Mouse (Mus musculus) monocyte, adult 2 months (primary cell): Measurements from ENCODE around the gene 4930432K21Rik.
A peak's percentile ranks its signal among the peaks of the same experiment; 100 is the strongest.

Source experiments
- DNase-seq, 2 experiments: peaks; one replicate each; pipeline ENCODE4 v3.0.0; 2022; ENCODE audit warnings: low spot score in 2 of 2, low read depth in 1 of 2

The 4930432K21Rik gene

DNA sequence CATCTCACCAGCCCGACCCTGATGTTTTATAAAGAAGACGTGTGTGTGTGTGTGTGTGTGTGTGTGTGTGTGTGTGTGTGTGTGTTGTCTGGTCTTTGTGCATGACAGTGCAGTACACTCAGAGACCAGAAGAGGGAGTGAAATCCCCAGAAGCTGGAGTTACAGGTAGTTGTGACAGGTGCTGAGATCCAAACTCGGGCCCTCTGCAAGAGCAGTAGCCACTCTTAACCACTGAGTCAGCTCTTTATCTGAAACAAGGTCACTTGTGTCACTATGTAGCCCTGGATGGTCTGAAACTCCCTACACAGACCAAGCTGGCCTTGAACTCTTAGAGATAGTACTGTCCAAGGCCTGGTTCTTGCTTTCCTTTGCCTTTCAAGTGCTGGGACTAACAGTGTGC is 58.8 kb downstream of the 4930432K21Rik start:
- DNase-seq = no peak

- peak in 1 of 2 experiments; percentile 67 for DNase-seq
Measured at GRCm38 (mm10) chr8:84207811-84208210, 60.0 kb downstream of the 4930432K21Rik start.

GRCm38 (mm10) chr8:84208381-84209380 is 60.9 kb downstream of the 4930432K21Rik start:
- no peak for DNase-seq

- DNase-seq = peak in 1 of 2 experiments; percentile 75
Measured at GRCm38 (mm10) chr8:84210167-84210791, 62.5 kb downstream of the 4930432K21Rik start.

DNA sequence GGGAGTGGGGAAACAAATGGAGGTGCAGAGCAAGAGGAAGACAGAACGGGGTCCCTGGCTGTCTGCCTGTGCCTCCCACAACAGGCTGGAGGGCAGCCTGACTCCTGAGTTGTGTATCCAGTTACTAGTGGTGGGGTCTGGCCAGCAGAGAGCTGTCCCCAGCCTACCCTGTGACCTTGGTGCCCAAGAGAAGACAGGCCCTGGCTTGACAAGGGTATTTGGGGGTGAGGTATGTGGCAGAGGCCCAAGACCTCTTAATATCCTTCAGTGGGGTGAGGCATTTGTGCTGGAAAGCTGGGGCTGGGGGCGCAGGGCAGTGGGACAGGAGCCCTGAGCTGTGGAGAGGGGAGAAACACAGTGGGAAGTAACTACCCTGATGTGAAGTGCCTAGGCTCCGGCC is 63.4 kb downstream of the 4930432K21Rik start:
- DNase-seq = no peak

GRCm38 (mm10) chr8:84211881-84212563 is 64.2 kb downstream of the 4930432K21Rik start:
- no peak for DNase-seq

GRCm38 (mm10) chr8:84213277-84213676 is 65.5 kb downstream of the 4930432K21Rik start:
- DNase-seq = no peak

GRCm38 (mm10) chr8:84217206-84217605 is 69.4 kb downstream of the 4930432K21Rik start:
- DNase-seq = no peak

GRCm38 (mm10) chr8:84218143-84218542 is 70.3 kb downstream of the 4930432K21Rik start:
- DNase-seq = no peak

- no peak for DNase-seq
Measured at GRCm38 (mm10) chr8:84220105-84220504, 72.3 kb downstream of the 4930432K21Rik start.
